Mouse (Mus musculus): ENCODE results near the gene Jade2. TPM values are rescaled to one million over a fixed set of nuclear protein-coding genes. Genes with fewer than 3 reads are reported as not detected.
"Not testable (repeated sequence)": the region's sequence is repeated elsewhere in the genome, so short reads cannot be mapped to it uniquely, and the experiment has no call there.

Gene Jade2
- polyA plus RNA-seq, 1 experiment from 2014 or later, result 6.8 TPM

- DNase-seq (ENCODE audit: low spot score), result no peak
Measured at GRCm38 (mm10) chr11:51800634-51801325, 56.7 kb downstream of the Jade2 start.

- DNase-seq (ENCODE audit: low spot score), result no peak
Measured at GRCm38 (mm10) chr11:51796272-51796671, 61.2 kb downstream of the Jade2 start.

GRCm38 (mm10) chr11:51790662-51791061, 66.8 kb downstream of the Jade2 start:
- no peak for DNase-seq (ENCODE audit: low spot score)

- DNase-seq (ENCODE audit: low spot score), result not testable (repeated sequence)
Measured at GRCm38 (mm10) chr11:51789735-51790134, 67.7 kb downstream of the Jade2 start.

GRCm38 (mm10) chr11:51785926-51786325, 71.5 kb downstream of the Jade2 start:
- peak; percentile 52 for DNase-seq (ENCODE audit: low spot score)

GRCm38 (mm10) chr11:51782721-51783120, 74.7 kb downstream of the Jade2 start:
- DNase-seq (ENCODE audit: low spot score), result no peak

- DNase-seq (ENCODE audit: low spot score), result no peak
Measured at GRCm38 (mm10) chr11:51780773-51781267, 76.6 kb downstream of the Jade2 start.

- no peak for DNase-seq (ENCODE audit: low spot score)
Measured at GRCm38 (mm10) chr11:51777478-51777877, 80.0 kb downstream of the Jade2 start.

GRCm38 (mm10) chr11:51775507-51775906, 81.9 kb downstream of the Jade2 start:
- DNase-seq (ENCODE audit: low spot score), result no peak

- DNase-seq (ENCODE audit: low spot score), result no peak
Measured at GRCm38 (mm10) chr11:51768296-51768695, 89.2 kb downstream of the Jade2 start.

- DNase-seq (ENCODE audit: low spot score), result no peak
Measured at GRCm38 (mm10) chr11:51767579-51768220, 89.8 kb downstream of the Jade2 start.

- no peak for DNase-seq (ENCODE audit: low spot score)
Measured at GRCm38 (mm10) chr11:51764816-51765215, 92.6 kb downstream of the Jade2 start.

GRCm38 (mm10) chr11:51763955-51764354, 93.5 kb downstream of the Jade2 start:
- no peak for DNase-seq (ENCODE audit: low spot score)

Other genes starting within 250 kb of the Jade2 start
- gene Nhp2, start 237.9 kb downstream of the Jade2 start, polyA plus RNA-seq (2015; fragmentation: Nextera tagmentation; extraction: Ambion mirVana), result 196 and 207 TPM in 2 replicates
- gene Rmnd5b, start 221.8 kb downstream of the Jade2 start, polyA plus RNA-seq (2015; fragmentation: Nextera tagmentation; extraction: Ambion mirVana), result 62.4 and 66.1 TPM in 2 replicates
- gene N4bp3, start 206.8 kb downstream of the Jade2 start, polyA plus RNA-seq (2015; fragmentation: Nextera tagmentation; extraction: Ambion mirVana), result 22.8 and 26.5 TPM in 2 replicates
- 1.8 TPM in 2 replicates for gene D930048N14Rik, start 206.7 kb downstream of the Jade2 start, polyA plus RNA-seq (2015; fragmentation: Nextera tagmentation; extraction: Ambion mirVana)
- 77.3 and 85.7 TPM in 2 replicates for gene 0610009B22Rik, start 168.8 kb downstream of the Jade2 start, polyA plus RNA-seq (2015; fragmentation: Nextera tagmentation; extraction: Ambion mirVana)
- gene Sec24a, start 94.0 kb downstream of the Jade2 start, polyA plus RNA-seq (2015; fragmentation: Nextera tagmentation; extraction: Ambion mirVana), result 5.8 and 7.0 TPM in 2 replicates
- 128 and 132 TPM in 2 replicates for gene Sar1b, start 94.0 kb downstream of the Jade2 start, polyA plus RNA-seq (2015; fragmentation: Nextera tagmentation; extraction: Ambion mirVana)
- 177 and 196 TPM in 2 replicates for gene Cdkn2aipnl, start 110.0 kb upstream of the Jade2 start, polyA plus RNA-seq (2015; fragmentation: Nextera tagmentation; extraction: Ambion mirVana)
- gene Ube2b, start 143.1 kb upstream of the Jade2 start, polyA plus RNA-seq (2015; fragmentation: Nextera tagmentation; extraction: Ambion mirVana), result 287 and 292 TPM in 2 replicates
- 9.5 and 12.2 TPM in 2 replicates for gene Cdkl3, start 146.6 kb upstream of the Jade2 start, polyA plus RNA-seq (2015; fragmentation: Nextera tagmentation; extraction: Ambion mirVana)
- gene Ppp2ca, start 241.0 kb upstream of the Jade2 start, polyA plus RNA-seq (2015; fragmentation: Nextera tagmentation; extraction: Ambion mirVana), result 77.4 and 84.3 TPM in 2 replicates